Mouse (Mus musculus): ENCODE results near the gene Pcyt2.

DNA sequence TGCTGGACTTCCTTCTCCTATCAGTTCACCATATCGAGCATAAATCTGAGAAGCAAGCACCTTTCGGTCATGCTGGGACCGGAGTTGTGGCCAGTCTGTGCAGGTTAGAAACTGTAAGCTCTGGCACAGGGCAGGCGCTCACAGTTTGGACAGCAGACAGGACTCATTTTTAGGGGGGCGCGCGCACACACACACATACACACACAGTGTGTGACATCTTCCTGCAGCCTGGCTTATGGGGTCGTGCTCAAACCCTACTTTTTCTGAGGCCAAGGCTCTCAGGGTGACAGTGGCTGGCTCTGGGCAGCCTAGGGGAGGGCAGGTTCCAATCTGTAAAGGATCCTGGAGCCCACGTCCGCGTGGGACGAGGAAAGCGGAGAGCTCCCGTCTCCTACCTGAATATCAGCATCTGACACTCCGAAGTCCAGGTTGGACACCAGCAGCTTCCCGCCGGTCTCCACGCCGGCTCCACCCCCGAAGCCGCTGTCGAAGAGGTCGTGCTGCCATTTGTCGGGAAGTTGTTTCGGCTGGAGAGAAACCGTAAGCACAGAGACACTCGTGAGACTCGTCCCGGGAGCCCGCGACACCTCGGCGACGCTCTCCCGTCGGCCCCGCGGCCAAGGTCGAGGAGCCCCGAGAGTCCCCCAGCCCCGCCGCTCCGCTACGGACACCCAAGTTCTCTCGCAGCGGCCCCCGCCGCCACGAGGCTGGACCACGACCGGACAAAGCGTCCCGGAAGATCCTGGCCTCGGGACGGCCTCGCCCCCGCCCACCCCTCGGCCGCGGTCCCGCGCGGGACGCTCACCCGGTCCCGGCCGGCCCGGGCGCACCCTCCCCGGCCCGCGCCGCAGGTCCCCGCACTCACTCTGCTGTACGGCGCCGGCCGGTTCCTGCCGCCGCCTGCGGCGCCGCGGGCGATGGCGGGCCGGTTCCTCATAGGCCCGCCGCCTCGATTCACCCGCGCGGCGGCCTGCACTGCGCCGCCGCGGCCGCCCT is 20.2 kb downstream of the Pcyt2 start:
- no peak for TF ChIP-seq CTCF (IDR thresholded peaks at IDR 0.05; ENCODE audit: insufficient read depth, low read length)
- TF ChIP-seq POLR2A (IDR thresholded peaks at IDR 0.05; ENCODE audit: borderline replicate concordance, extremely low read depth, low read depth, low read length), result no peak
